Mouse (Mus musculus): ENCODE data around the gene Bik. TPM values are rescaled to one million over a fixed set of nuclear protein-coding genes. Genes with fewer than 3 reads are reported as not detected.

The Bik gene
- polyA plus RNA-seq, 1 experiment from 2014 or later = 1.5 TPM

- 80% methylated on average over 17 of the region's 17 CpGs for WGBS
- H3K4me2 ChIP-seq (replicated peaks) = no peak overlapping the region
- H3K27me3 ChIP-seq (replicated peaks) = no peaks in the 10 kb centered on the region
- H3K27ac ChIP-seq = no peak overlapping the region
- no peaks in the 10 kb centered on the region for H3K36me3 ChIP-seq
- no peak for ATAC-seq (ENCODE audit: low FRiP score, low read depth)
- H3K9me3 ChIP-seq = no peaks in the 10 kb centered on the region
- no peaks in the 10 kb centered on the region; the same call in 1 of the 2 replicates for H3K4me1 ChIP-seq
- no peak overlapping the region for H3K9ac ChIP-seq
- H3K4me3 ChIP-seq = no peak overlapping the region
Observed at GRCm38 (mm10) chr15:83534960-83535889, 8.6 kb downstream of the Bik start.

- H3K4me2 ChIP-seq (replicated peaks) = no peak overlapping the region
- no peak overlapping the region for H3K4me3 ChIP-seq
- no peak overlapping the region for H3K27ac ChIP-seq
- 83% methylated on average over 6 of the region's 6 CpGs for WGBS
- ATAC-seq (ENCODE audit: low FRiP score, low read depth) = no peak
- no peaks in the 10 kb centered on the region for H3K27me3 ChIP-seq (replicated peaks)
- no peak overlapping the region for H3K9ac ChIP-seq
- H3K9me3 ChIP-seq = no peaks in the 10 kb centered on the region
- no peaks in the 10 kb centered on the region for H3K36me3 ChIP-seq
- H3K4me1 ChIP-seq = no peaks in the 10 kb centered on the region; the same call in 1 of the 2 replicates
Observed at GRCm38 (mm10) chr15:83535890-83536231, 9.2 kb downstream of the Bik start.

- Histone ChIP-seq H3K4me1 (no peaks in the 10 kb centered on the region; the same call in 1 of the 2 replicates), H3K4me2 (replicated peaks) (no peak overlapping the region), H3K27ac (no peak overlapping the region), H3K9me3 (no peaks in the 10 kb centered on the region), H3K36me3 (no peaks in the 10 kb centered on the region), H3K4me3 (no peak overlapping the region), H3K9ac (no peak overlapping the region), H3K27me3 (replicated peaks) (no peaks in the 10 kb centered on the region)
- WGBS = 94% methylated on average over 2 of the region's 2 CpGs
- ATAC-seq (ENCODE audit: low FRiP score, low read depth) = no peak
Observed at GRCm38 (mm10) chr15:83538855-83539254, 12.2 kb downstream of the Bik start.

- H3K4me1 ChIP-seq = no peaks in the 10 kb centered on the region; the same call in 1 of the 2 replicates
- no peak overlapping the region for H3K4me3 ChIP-seq
- H3K9ac ChIP-seq = no peak overlapping the region
- no peaks in the 10 kb centered on the region for H3K9me3 ChIP-seq
- no peak overlapping the region for H3K27ac ChIP-seq
- H3K27me3 ChIP-seq (replicated peaks) = no peaks in the 10 kb centered on the region
- no peak for ATAC-seq (ENCODE audit: low FRiP score, low read depth)
- WGBS = 81% methylated on average over 4 of the region's 4 CpGs
- no peaks in the 10 kb centered on the region for H3K36me3 ChIP-seq
- H3K4me2 ChIP-seq (replicated peaks) = no peak overlapping the region
Observed at GRCm38 (mm10) chr15:83539905-83540304, 13.2 kb downstream of the Bik start.

- Histone ChIP-seq H3K9me3 (no peaks in the 10 kb centered on the region), H3K9ac (no peak overlapping the region), H3K4me1 (no peaks in the 10 kb centered on the region), H3K4me3 (no peak overlapping the region), H3K36me3 (peaks cover 18% of the 10 kb centered on the region), H3K27me3 (replicated peaks) (no peaks in the 10 kb centered on the region), H3K27ac (no peak overlapping the region), H3K4me2 (replicated peaks) (no peak overlapping the region)
- 81% methylated on average over 9 of the region's 9 CpGs for WGBS
- ATAC-seq (ENCODE audit: low FRiP score, low read depth) = no peak
Observed at GRCm38 (mm10) chr15:83541647-83542287, 15.1 kb downstream of the Bik start.

DNA sequence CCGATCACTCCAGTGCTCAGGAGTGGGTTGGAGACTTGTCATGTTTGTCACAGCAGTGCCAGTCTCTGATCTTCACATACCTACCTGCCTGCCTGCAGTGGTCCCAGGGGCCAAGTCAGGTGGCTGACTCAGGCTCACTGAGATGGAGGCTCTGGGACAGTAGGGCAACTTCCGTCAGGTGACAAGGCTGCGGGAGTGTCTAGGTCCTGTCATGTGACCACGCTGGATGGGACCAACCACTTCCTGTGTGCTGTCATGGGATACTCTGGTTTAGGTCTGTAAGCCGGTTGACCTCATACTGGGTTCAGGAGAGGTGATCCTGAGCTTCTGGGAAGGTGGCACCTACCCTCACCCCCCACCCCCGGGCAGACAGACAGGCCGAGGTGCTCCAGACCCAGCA is 19.4 kb downstream of the Bik start:
- Histone ChIP-seq H3K27me3 (replicated peaks) (no peaks in the 10 kb centered on the region), H3K9me3 (no peaks in the 10 kb centered on the region), H3K9ac (no peak overlapping the region), H3K27ac (no peak overlapping the region), H3K4me3 (no peak overlapping the region), H3K36me3 (peaks cover 60% of the 10 kb centered on the region), H3K4me2 (replicated peaks) (no peak overlapping the region), H3K4me1 (no peaks in the 10 kb centered on the region)
- ATAC-seq (ENCODE audit: low FRiP score, low read depth) = no peak
- 91% methylated on average over 7 of the region's 7 CpGs for WGBS

DNA sequence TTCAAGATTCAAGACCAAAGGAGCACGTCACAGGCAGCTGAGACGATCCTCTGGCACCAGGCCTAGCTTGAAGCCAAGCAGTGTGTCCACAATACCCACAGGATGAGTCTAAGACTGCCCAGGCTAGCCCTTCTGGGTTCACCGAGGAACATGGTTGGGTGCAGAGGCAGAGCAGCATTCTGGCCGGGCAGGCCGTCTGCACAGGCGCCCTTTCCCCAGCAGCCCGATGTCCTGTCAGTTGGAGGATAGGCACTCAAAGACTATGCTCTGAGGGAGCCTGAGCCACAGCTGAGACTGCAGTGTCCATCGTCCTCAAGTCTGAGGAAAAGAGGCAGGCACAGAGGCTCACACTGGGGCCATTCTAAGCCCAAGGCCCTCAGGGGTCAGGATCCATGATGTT is 20.5 kb downstream of the Bik start:
- no peaks in the 10 kb centered on the region for H3K9me3 ChIP-seq
- H3K4me1 ChIP-seq = no peaks in the 10 kb centered on the region
- 95% methylated on average over 8 of the region's 8 CpGs for WGBS
- no peak overlapping the region for H3K4me3 ChIP-seq
- H3K27me3 ChIP-seq (replicated peaks) = no peaks in the 10 kb centered on the region
- peaks cover 69% of the 10 kb centered on the region for H3K36me3 ChIP-seq
- no peak overlapping the region for H3K4me2 ChIP-seq (replicated peaks)
- no peak for ATAC-seq (ENCODE audit: low FRiP score, low read depth)
- no peak overlapping the region for H3K27ac ChIP-seq
- H3K9ac ChIP-seq = no peak overlapping the region

DNA sequence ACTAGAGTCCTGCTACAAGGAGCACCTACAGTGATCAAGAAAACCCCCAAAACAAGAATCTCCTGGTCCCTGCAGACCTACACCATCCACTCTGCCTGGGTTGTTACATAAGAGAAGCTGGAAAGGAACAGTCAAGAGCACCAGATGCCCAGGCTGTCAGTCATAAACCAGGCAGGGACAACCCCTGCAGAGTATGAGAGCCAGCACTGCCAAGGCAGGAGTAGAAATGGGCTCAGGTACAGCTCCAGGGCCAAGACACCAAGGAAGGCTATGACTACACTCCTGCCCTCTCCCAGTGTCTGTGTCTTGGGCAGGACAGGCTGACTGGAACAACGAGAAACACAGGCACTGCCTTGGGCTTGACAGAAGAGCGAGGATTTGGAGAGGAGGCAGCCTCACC is 23.5 kb downstream of the Bik start:
- H3K4me3 ChIP-seq = no peak overlapping the region
- H3K9me3 ChIP-seq = no peaks in the 10 kb centered on the region
- H3K36me3 ChIP-seq = peaks cover 72% of the 10 kb centered on the region
- 0 out of 2 replicates have a peak, but pooled peaks cover 4% of the 10 kb centered on the region for H3K4me1 ChIP-seq
- H3K27me3 ChIP-seq (replicated peaks) = no peaks in the 10 kb centered on the region
- ATAC-seq (ENCODE audit: low FRiP score, low read depth) = no peak
- 77% methylated on average over 2 of the region's 2 CpGs for WGBS
- H3K27ac ChIP-seq = no peak overlapping the region
- no peak overlapping the region for H3K4me2 ChIP-seq (replicated peaks)
- H3K9ac ChIP-seq = 0 out of 2 replicates have a peak overlapping the region, but pooled peaks have one; percentile 33

DNA sequence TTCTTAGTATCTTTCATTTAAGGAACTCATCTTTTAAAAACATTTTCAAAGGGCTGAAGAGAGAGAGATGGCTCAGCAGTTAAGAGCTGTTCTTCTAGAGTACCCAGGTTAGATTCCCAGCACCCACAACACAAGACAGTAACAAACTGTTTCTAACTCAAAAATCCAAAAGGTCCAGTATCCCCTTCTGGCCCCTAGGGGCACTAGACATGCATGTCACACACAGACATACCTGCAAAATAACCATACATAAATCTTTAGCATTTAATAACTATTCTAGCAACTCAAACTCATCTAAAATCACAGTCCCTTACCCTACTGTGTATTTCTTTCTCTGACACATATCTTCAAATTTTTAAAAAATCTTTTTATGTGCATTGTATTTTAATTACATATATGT is 27.2 kb downstream of the Bik start:
- H3K27me3 ChIP-seq (replicated peaks) = no peaks in the 10 kb centered on the region
- no peaks in the 10 kb centered on the region for H3K9me3 ChIP-seq
- H3K27ac ChIP-seq = no peak overlapping the region
- H3K4me1 ChIP-seq = 0 out of 2 replicates have a peak, but pooled peaks cover 4% of the 10 kb centered on the region
- H3K4me3 ChIP-seq = no peak overlapping the region
- no peak for ATAC-seq (ENCODE audit: low FRiP score, low read depth)
- peaks cover 35% of the 10 kb centered on the region for H3K36me3 ChIP-seq
- no peak overlapping the region for H3K9ac ChIP-seq
- no peak overlapping the region for H3K4me2 ChIP-seq (replicated peaks)

GRCm38 (mm10) chr15:83555161-83555974 is 28.7 kb downstream of the Bik start:
- Histone ChIP-seq H3K36me3 (peaks cover 20% of the 10 kb centered on the region), H3K4me2 (replicated peaks) (peak overlapping the region; percentile 74), H3K9me3 (no peaks in the 10 kb centered on the region), H3K27ac (peak overlapping the region; percentile 81), H3K9ac (peak overlapping the region; percentile 94), H3K27me3 (replicated peaks) (no peaks in the 10 kb centered on the region), H3K4me1 (0 out of 2 replicates have a peak, but pooled peaks cover 4% of the 10 kb centered on the region), H3K4me3 (peak overlapping the region; percentile 85)
- whole genome bisulfite sequencing = 1% methylated on average over 74 of the region's 74 CpGs
- ATAC-seq (ENCODE audit: low FRiP score, low read depth) = peak; percentile 84

- 66% methylated on average over 5 of the region's 5 CpGs for WGBS
- Histone ChIP-seq H3K4me3 (no peak overlapping the region), H3K27ac (no peak overlapping the region), H3K4me1 (peaks cover 15% of the 10 kb centered on the region), H3K9ac (no peak overlapping the region), H3K36me3 (no peaks in the 10 kb centered on the region), H3K4me2 (replicated peaks) (no peak overlapping the region), H3K9me3 (no peaks in the 10 kb centered on the region), H3K27me3 (replicated peaks) (peaks cover 12% of the 10 kb centered on the region; the same call in 1 of the 2 replicates)
- no peak for ATAC-seq (ENCODE audit: low FRiP score, low read depth)
Observed at GRCm38 (mm10) chr15:83560941-83561477, 34.3 kb downstream of the Bik start.

All from neural tube, embryonic 12.5 days (tissue).